Mouse (Mus musculus) CD4-positive, CD25-positive, alpha-beta regulatory T cell, adult 2 months (primary cell): ENCODE measurements around the gene Rgs3.

Experiments used
- DNase-seq: peaks from one replicate; pipeline ENCODE4 v3.0.0-alpha.2; 2012; ENCODE audit warnings: low read depth, low spot score

The Rgs3 gene

DNA sequence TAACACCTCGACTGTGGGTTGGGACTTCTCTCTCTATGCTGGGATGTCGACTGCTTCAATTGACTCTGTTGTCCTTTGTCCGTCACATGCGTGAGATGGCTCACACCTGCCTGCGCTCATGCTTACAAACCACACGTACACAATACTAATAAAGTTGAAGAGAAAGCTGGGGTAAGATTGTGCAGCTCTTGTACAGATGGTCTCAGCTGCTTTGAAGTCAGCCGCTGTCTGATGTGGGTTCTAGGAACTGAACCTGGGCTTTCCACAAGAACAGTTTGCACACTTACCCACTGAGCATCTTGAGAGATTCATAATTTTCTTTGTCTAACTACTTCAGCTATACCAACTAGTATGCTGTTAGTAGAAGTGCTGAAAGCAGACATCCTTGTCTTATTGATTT is 7.7 kb upstream of the Rgs3 start:
- DNase-seq, result peak; percentile 59

DNA sequence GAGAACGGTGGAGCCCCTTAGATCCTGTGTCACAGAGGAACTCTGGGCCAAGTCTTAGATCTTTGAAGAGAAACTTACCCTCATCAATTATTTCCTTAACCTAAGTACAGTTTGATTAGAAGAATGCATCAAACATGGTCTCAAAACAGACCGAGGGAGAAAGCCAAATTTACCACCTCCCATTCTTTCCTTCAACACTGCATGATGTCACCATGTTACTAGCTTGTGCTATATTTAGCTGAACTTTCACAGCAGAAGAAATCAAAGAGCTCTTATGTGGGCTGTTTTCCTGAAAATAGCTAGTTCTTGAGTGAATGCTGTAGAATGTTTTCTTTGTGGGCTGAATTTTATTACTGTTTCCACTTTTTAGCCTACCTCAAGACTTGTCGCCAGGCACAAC is 2.2 kb upstream of the Rgs3 start:
- peak; percentile 41 for DNase-seq

DNA sequence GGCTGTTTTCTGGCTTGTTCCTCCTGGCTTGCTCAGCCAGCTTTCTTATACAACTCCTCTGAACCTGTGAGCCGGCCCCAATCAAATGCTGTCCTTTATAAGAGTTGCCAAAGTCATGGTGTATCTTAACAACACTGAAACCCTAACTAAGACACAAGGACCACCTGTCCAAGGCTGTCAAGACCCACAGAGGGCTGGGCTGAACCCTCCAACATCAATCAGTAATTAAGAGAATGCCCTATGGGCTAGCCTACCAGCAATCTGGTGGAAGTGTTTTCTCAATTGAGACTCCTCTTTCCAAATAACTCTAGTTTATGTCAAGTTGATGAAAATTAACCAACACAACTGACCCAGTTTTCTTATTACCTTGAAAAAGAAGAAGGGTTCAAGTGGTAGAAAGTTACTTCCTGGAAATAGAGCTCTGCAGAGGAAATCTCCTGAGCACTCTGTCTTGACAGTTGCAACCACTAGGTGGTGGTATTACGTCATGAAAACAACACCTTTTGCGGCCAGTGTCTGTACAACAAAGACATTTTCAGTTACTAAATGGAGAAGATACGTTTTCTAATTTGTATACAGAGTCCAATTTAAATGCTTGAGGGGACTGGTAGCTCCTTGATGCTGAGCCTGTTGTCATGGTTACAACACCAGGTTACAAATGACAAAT is 1.4 kb downstream of the Rgs3 start:
- peak; percentile 93 for DNase-seq

- no peak for DNase-seq
Measured at GRCm38 (mm10) chr4:62561630-62562001, 2.0 kb downstream of the Rgs3 start.

- DNase-seq, result peak; percentile 80
Measured at GRCm38 (mm10) chr4:62562006-62562405, 2.4 kb downstream of the Rgs3 start.

GRCm38 (mm10) chr4:62566530-62566929 is 6.9 kb downstream of the Rgs3 start:
- no peak for DNase-seq

DNA sequence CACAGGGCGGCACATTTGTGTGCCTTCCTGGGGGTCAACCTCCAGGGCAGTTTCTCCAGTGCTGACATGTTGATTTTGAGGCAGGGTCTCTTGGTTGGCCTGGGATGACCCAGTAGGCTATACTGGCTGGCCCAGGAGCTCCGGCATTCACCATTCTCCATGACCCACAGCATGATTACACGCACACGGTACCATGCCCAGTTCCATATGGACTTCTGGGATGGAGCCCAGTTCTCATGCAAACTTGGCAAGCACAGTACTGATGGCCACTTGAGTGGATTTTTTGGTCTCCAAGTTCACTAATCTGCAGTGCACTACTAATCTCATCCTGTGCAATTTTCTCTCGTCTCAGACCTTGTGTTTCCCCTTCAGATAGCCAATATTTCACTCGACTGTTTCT is 8.0 kb downstream of the Rgs3 start:
- no peak for DNase-seq

DNA sequence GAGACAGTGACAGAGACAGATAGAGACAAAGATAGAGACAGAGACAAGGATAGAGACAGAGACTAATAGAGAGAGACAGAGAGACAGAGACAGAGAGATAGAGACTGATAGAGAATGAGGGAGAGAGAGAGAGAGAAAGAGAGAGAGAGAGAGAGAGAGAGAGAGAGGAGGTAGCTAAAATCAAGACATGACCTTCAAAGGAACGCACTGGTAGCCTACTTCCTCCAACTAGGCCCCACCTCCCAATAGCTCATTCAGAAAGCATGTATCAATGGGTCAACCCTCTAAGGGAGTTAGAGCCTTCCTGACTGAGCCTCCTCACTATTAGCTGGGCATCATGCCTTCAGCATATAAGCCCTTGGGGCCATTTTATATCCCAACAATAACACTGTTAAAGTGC is 8.7 kb downstream of the Rgs3 start:
- DNase-seq, result peak; percentile 36

GRCm38 (mm10) chr4:62569603-62570002 is 10.0 kb downstream of the Rgs3 start:
- DNase-seq, result no peak

GRCm38 (mm10) chr4:62570029-62570428 is 10.4 kb downstream of the Rgs3 start:
- DNase-seq, result no peak

DNA sequence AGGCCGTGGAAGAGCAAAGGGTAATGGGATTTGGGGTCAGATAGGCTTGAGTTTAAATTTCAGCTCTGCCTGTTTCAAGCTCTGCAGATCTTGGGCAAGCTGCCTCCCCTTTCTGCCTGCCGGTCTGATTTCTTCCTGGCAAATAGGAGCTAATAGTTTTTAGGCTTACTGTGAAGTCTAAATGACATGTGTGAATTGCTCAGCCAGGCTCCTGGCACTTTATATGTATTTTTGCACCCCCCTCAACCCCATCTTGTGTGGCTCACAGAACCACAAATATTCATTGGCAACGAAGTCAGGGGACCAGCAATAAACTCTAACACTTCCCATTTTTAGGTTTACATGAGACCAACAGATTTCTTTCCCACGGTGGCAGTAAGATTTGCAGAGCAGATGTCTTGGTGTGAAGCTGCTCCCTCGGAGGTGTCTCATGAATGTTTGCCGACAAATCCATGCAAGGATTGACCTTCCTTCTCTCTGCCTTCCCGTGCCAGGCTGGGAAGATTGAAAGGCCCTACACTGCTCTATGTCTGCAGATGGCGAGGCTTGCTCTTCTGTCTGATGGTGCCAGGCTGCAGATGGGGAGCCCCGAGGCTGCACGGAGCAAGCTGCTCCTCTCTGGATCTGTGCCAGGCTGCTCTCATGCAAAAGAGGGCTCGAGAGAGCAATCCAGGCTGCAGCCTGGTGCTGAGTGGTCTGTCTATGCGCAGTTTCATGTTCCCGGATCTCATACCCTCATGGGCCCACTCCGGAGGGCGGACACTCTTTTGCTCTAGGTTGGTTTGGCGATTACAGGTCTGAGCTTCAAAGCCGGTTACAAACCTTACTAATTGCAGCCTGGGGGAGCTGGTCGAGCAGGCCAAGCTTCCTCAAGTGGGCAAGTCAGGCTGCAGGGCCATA is 23.0 kb downstream of the Rgs3 start:
- peak; percentile 29 for DNase-seq

DNA sequence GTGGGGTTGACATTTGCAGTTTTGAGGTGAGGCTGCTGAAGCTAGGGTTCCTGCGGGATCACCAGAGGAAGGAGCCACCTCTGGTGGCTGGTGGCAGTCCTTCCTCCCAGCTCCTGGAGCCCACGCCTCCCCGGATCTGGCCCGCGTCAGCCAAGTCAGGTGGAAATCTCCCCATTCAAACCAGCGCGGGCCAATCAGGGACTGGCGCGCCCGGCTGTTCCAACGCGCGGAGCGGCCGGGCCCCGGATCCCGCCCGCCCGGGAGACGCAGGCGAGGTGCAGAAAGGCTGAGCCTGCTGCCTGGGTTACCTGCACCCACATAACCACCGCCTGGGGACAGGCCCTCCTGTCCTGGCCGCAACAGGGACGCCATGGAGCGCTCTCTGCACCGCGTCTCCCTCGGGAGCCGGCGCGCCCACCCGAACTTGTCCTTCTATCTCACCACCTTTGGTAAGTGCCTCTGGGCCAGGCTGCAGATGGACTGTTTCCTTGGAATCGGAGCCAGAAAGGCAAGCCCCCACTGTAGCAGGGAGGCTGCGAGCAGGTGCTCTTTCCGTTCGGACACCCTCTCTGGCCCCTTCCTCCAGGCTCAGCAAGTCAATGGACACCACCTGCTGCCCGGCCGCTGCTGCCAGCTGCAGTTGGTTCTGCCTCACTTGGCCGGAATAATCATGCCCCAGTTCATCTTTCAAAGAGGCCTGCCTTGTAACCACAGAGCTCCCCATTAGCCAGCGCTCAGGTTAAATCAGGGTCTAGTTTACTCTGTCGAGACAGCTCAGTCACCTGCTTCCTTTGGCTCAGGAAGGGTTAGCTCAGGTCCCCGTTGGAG is 23.8 kb downstream of the Rgs3 start:
- DNase-seq, result peak; percentile 79

- DNase-seq, result peak; percentile 51
Measured at GRCm38 (mm10) chr4:62587067-62587466, 27.4 kb downstream of the Rgs3 start.

DNA sequence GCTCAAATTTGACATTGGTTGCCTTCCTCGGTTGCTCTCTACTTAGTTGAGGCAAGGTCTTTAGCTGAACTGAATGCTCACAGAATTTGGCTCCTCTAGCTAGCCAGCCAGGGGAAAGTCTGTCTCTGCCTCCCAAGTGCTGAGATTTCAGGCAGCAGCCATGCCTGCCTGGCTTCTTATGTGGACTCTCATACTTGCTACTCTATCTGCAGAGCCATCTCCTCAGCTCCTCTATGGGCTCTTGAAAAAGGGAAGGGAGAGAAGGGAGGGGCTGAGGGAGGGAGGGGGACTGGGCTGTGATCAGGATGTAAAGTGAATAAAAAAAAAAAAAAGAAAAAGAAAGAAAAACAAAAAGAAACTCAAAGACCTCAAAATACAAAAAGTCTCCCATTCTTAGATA is 31.2 kb downstream of the Rgs3 start:
- peak; percentile 34 for DNase-seq

DNA sequence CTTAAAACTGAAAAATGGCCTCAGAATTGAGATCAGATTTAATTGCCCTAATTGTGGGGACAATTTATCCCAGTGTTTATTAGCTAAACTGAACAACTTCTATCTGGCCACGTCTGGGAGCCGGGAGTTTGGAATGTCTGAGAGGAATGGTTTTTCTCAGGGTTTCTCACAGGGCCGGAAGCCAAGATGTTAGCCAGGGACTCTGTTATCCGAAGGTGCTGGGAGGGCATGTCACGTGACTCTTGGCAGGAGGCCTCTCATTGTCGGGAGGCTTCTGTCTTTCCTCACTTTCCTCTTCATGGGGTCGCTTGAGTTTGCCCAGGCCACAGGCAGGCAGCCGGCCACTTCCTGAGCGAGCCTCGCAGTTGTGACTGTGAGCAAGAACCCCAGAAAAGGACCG is 31.7 kb downstream of the Rgs3 start:
- peak; percentile 24 for DNase-seq

GRCm38 (mm10) chr4:62593546-62594240 is 34.0 kb downstream of the Rgs3 start:
- DNase-seq, result peak; percentile 84

DNA sequence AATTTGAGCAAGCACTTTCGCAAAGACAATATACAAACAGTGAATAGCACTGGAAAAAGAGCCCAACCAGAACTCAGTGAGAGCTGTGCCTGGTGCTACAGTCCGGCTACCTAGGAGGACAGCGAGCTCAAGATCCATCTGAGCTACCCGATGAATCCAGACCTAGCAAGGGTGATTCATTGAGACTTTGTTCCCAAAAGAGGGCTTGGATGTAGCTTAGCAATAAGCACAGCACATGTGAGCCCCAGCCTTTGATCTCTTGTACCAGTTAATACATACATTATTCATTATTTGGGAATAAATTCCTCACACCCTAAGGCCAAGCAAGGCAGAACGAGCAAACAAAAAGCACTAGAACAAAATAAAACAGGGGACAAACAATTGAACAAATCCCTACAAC is 34.8 kb downstream of the Rgs3 start:
- no peak for DNase-seq

GRCm38 (mm10) chr4:62596051-62596450 is 36.4 kb downstream of the Rgs3 start:
- no peak for DNase-seq

- DNase-seq, result no peak
Measured at GRCm38 (mm10) chr4:62600549-62600948, 40.9 kb downstream of the Rgs3 start.

GRCm38 (mm10) chr4:62603607-62604006 is 44.0 kb downstream of the Rgs3 start:
- DNase-seq, result no peak

GRCm38 (mm10) chr4:62604094-62604493 is 44.4 kb downstream of the Rgs3 start:
- no peak for DNase-seq
